19 mouse cellular contexts compared by ENCODE assay signal in the genomic region with DNA sequence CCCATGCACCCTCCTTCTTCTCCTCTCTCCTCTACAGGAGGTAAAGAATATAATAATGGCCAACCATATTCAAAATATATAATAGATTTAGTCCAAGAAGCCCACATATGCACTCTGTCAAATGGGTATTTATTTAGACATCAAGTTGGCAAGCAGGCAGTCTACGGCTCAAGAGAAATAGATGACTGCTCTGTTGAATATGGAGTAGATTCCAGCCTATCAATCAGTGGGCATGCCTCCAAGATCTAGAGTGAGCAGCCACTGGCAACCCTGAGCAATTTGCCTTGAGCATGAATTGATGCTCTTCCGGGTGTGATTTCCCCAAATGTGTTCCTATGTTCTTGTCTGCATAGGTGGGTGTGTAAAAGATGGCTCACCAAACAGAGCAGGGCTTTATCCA.
"Had no signal": no experiment of that assay in that cellular context is flagged by ENCODE, and none has a peak within 500 bp of the region (broad histone marks: within the 10 kb centered on the region; RNA-seq: fewer than 3 reads in every experiment).

No protein-coding gene starts in this region.

- H3K27me3 ChIP-seq: limb, embryonic 13.5 days; liver, embryonic 13.5 days; lung, embryonic 15.5 days; megakaryocyte, embryonic 14.5 days; midbrain, embryonic 15.5 days; neural tube, embryonic 12.5 days; neural tube, embryonic 15.5 days; stomach, embryonic 15.5 days had no signal

- ATAC-seq: midbrain, embryonic 15.5 days had no signal

- H3K36me3 ChIP-seq: limb, embryonic 10.5 days; limb, embryonic 13.5 days; liver, embryonic 13.5 days; lung, embryonic 15.5 days; midbrain, embryonic 15.5 days; neural tube, embryonic 12.5 days; neural tube, embryonic 15.5 days; stomach, embryonic 15.5 days had no signal

- H3K4me2 ChIP-seq: limb, embryonic 13.5 days; liver, embryonic 13.5 days; lung, embryonic 15.5 days; midbrain, embryonic 11.5 days; midbrain, embryonic 15.5 days; neural tube, embryonic 12.5 days; neural tube, embryonic 15.5 days; stomach, embryonic 15.5 days had no signal

- H3K9ac ChIP-seq: limb, embryonic 13.5 days; liver, embryonic 13.5 days; lung, embryonic 15.5 days; midbrain, embryonic 15.5 days; neural tube, embryonic 12.5 days; neural tube, embryonic 15.5 days; stomach, embryonic 15.5 days had no signal

- H3K4me1 ChIP-seq: limb, embryonic 10.5 days; limb, embryonic 13.5 days; liver, embryonic 13.5 days; lung, embryonic 15.5 days; megakaryocyte, embryonic 14.5 days; midbrain, embryonic 15.5 days; neural tube, embryonic 12.5 days; neural tube, embryonic 15.5 days; stomach, embryonic 15.5 days had no signal

- H3K9me3 ChIP-seq: limb, embryonic 10.5 days; liver, embryonic 13.5 days; lung, embryonic 15.5 days; midbrain, embryonic 15.5 days; neural tube, embryonic 12.5 days; neural tube, embryonic 15.5 days; stomach, embryonic 15.5 days had no signal

- H3K4me3 ChIP-seq: layer of hippocampus, adult 2 months; limb, embryonic 10.5 days; limb, embryonic 13.5 days; liver, embryonic 13.5 days; lung, embryonic 15.5 days; megakaryocyte, embryonic 14.5 days; midbrain, embryonic 15.5 days; neural tube, embryonic 12.5 days; neural tube, embryonic 15.5 days; stomach, embryonic 15.5 days had no signal

- H3K27ac ChIP-seq: kidney, postnatal 0 days; layer of hippocampus, adult 2 months; limb, embryonic 10.5 days; limb, embryonic 13.5 days; liver, embryonic 13.5 days; lung, embryonic 15.5 days; midbrain, embryonic 15.5 days; neural tube, embryonic 12.5 days; neural tube, embryonic 15.5 days; stomach, embryonic 15.5 days had no signal

- DNase-seq: kidney, adult 9 months; kidney, postnatal 25 days; layer of hippocampus, adult 9-11 months; liver, embryonic 13.5 days; right cerebral cortex, adult 18-20 months; right cerebral cortex, postnatal 14 days; right cerebral cortex, postnatal 4 days; thymus, postnatal 25 days had no signal
